Mouse (Mus musculus) cerebellum, adult 2 months (tissue): ENCODE data around the gene Tmem170. TPM values are rescaled to one million over a fixed set of nuclear protein-coding genes. Genes with fewer than 3 reads are reported as not detected.
A peak's percentile ranks its signal among the peaks of the same experiment; 100 is the strongest.

Source experiments
- DNase-seq, 2 experiments: peaks; one replicate each; pipeline ENCODE4 v3.0.0; 2021
- H3K27ac ChIP-seq: fragments of 200-500 bp; 2 replicates; pipeline ENCODE4 v1.5.1; 2012; ENCODE audit warnings: low read length, control low read depth, inconsistent platforms; ENCODE audit not compliant: insufficient read depth
- H3K27me3 ChIP-seq: fragments of 200-500 bp; 2 replicates; pipeline ENCODE4 v1.6.1; 2012; ENCODE audit warnings: inconsistent platforms, mild to moderate bottlenecking, low read length, moderate library complexity; ENCODE audit not compliant: control insufficient read depth, insufficient read depth
- H3K4me1 ChIP-seq: fragments of 200-500 bp; 2 replicates; pipeline ENCODE4 v1.6.1; 2011; ENCODE audit warnings: low read length; ENCODE audit not compliant: control insufficient read depth, insufficient read depth
- H3K4me3 ChIP-seq: fragments of 200-500 bp; replicated peaks from 2 replicates; pipeline ENCODE3; 2011; ENCODE audit warnings: mild to moderate bottlenecking, low read depth, low read length, control low read depth; ENCODE audit not compliant: insufficient read depth
- CTCF ChIP-seq: fragments of 200-500 bp; IDR thresholded peaks from 2 replicates; pipeline ENCODE4 v1.5.1; 2011; ENCODE audit warnings: low read depth, mild to moderate bottlenecking, control low read depth, low read length, moderate library complexity, borderline replicate concordance; ENCODE audit not compliant: insufficient read depth
- POLR2A ChIP-seq: fragments of 200-500 bp; IDR thresholded peaks from 2 replicates; pipeline ENCODE4 v1.6.1; 2011; ENCODE audit warnings: low read length, control low read depth, borderline replicate concordance; ENCODE audit not compliant: insufficient read depth
- WGBS: fragments of 180-500 bp; shearing (Covaris S2); methylation state at CpG from one replicate; pipeline ENCODE4 v1.1.7; 2018; 5-methylcytosine and 5-hydroxymethylcytosine counted together
- polyA plus RNA-seq: library from polyadenylated mRNA; depleted of rRNA; stranded (reverse); fragments of >200 nt; gene quantifications from 2 replicates; pipeline ENCODE4 v1.2.3, GENCODE M21; 2012

Tmem170 gene
- polyA plus RNA-seq, 1 experiment, result 7.2 TPM

DNA sequence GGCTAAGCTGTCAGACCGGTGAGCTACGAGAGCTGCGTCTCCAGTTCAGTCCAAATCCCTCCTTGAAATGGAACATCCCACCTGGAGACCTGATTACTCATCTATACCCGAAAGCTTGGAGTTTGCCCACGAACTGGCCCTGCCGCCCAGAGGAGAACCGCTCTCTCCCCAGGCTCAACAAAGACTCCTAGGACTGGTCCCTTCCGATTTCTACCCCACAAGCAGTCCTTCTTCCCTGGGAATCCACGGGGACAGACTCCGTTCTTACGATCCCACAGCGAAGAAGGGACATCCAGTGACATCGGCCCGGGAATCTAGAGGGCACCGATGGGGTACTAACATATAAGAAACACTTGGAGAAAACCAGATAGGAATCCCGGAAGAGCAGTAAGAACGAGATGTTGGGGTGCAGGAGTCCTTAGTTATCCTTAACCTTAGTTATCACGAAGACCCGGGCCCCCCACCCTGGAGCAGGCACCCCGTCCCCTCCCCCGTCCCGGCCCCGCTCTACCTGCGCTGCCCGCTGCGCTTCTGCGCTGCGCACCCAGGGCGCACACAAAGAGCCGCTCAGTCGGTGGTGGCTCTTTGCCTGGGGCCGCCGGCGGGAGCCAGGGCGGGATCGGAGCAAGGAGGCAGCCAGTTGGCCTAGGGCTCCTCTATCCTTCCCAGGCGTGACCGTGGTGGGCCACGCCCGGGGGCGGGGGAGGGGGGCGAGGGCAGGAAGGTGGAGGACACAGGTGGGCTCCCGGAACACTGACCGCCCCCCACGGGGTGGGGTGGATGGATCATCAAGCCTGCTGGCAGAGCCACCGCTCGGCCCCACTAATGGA is 33.3 kb upstream of the Tmem170 start, which contains the start of gene Chst5:
Chst5 (minus strand) TSS at position 827 of the 830 bp plus-strand sequence.
- WGBS, result 4% methylated on average over 46 of the region's 47 CpGs
- DNase-seq, result peak; percentile 52 to 59

DNA sequence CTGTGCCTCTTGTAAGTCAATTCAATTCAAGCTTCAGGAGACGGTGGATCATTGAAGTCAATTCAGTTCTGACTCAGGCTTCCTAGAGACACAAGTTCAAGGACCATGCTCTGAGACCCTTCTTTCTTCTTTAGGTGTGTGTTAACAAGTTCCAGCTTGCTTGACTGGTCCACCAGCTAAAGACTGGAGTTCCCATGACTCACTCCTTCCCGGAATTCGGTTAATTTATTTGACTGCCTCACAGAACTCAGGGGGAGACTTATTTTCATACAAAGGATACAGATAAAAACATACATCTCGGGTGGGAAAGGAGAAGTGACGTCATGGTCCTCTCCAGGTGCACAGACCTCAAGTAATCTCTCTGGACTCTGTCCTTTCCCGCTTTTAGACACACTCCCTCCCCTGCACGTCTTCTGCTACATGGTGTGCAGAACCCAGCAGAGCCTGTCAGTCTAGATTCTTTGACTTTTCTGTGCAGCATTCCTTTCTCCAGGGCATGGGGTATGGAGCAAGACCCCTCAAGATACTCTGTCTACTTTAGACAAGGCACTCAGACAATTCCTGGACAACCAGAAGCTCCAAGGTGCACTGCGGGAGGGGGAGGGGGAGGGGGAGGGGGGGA is 29.1 kb upstream of the Tmem170 start:
- Histone ChIP-seq H3K27ac (no peak overlapping the region), H3K4me3 (no peak overlapping the region), H3K4me1 (no peaks in the 10 kb centered on the region), H3K27me3 (no peaks in the 10 kb centered on the region)
- DNase-seq, result no peak
- 67% methylated on average over 8 of the region's 8 CpGs for WGBS
- TF ChIP-seq POLR2A (no peak), CTCF (no peak)

More for the DNA sequence above, 33.3 kb upstream of the Tmem170 start, which contains the start of gene Chst5:
- TF ChIP-seq POLR2A, result no peak
- no peak for TF ChIP-seq CTCF
- H3K27me3 ChIP-seq, result no peaks in the 10 kb centered on the region
- peak within 1 kb of the TSS; percentile 82 for H3K4me3 ChIP-seq
- H3K27ac ChIP-seq, result peak within 1 kb of the TSS; percentile 48; the same call in 1 of the 2 replicates
- H3K4me1 ChIP-seq, result no peaks in the 10 kb centered on the region; the same call in 1 of the 2 replicates

DNA sequence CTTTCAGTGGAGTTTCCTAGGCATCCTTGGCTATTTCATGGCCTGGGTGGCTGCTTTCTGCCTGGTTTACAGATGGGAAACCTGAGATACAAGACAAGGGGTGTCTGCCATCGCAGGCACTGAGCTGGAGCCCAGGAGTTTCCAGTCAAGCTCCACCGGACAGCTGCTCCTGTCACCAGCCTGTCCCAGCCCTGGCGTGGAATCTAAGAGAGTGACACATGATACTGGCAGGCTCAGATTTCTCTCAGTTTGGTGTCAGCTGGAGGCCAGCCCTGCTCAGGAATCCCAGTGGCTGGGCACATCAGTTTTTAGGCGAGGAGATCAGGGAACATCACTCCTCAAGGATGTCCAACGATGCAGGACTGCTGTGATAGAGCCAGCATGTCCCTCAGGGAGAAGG is 25.5 kb upstream of the Tmem170 start:
- no peaks in the 10 kb centered on the region for H3K27me3 ChIP-seq
- no peak overlapping the region for H3K4me3 ChIP-seq
- H3K27ac ChIP-seq, result no peak overlapping the region
- WGBS, result 25% methylated on average over 5 of the region's 5 CpGs
- no peak for DNase-seq
- no peaks in the 10 kb centered on the region for H3K4me1 ChIP-seq
- TF ChIP-seq CTCF (no peak), POLR2A (no peak)

DNA sequence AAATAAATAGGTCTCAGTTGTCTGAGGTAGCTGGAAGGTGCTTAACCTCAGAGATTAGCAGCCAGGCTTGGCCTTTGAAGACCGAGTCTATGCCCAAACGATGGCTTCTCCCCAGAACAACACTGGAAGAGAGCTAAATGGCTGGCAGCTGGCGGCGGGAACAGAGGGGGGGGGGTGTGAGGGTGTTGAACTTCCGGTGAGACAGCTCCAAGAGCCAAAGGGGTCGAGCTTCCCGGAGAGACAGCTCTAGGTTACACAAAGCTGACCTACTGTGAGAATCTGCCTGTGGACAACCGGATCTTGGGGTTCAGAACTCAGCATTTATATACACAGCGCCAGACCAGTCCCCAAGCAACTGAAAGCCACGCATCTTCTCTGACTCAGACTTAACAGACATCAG is 22.0 kb upstream of the Tmem170 start:
- TF ChIP-seq CTCF (no peak), POLR2A (no peak)
- H3K27ac ChIP-seq, result no peak overlapping the region
- H3K27me3 ChIP-seq, result no peaks in the 10 kb centered on the region
- DNase-seq, result no peak
- WGBS, result 30% methylated on average over 10 of the region's 10 CpGs
- no peaks in the 10 kb centered on the region for H3K4me1 ChIP-seq
- H3K4me3 ChIP-seq, result no peak overlapping the region

DNA sequence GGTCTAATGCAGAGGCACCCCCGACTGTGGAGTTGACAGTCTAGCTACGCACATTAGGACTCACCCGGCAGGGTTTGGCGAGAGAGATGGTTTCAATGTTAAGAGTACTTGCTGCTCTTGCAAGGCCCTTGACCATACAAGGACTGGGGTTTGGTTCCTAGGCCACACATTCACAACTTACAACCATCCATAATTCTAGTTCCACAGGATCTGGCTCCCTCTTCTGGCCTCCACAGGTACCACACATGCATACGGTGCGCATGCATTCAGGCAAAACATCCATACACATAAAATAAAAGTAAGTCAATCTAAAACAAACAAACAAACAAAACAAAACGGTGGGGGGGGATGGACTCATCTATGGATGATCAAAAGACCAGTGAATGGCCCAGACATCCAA is 18.4 kb upstream of the Tmem170 start:
- TF ChIP-seq CTCF (peak; percentile 29; the same call in 1 of the 2 replicates), POLR2A (no peak)
- no peak for DNase-seq
- H3K27me3 ChIP-seq, result no peaks in the 10 kb centered on the region
- H3K4me1 ChIP-seq, result peaks cover 6% of the 10 kb centered on the region; the same call in 1 of the 2 replicates
- H3K4me3 ChIP-seq, result no peak overlapping the region
- H3K27ac ChIP-seq, result no peak overlapping the region
- 89% methylated on average over 7 of the region's 7 CpGs for WGBS

DNA sequence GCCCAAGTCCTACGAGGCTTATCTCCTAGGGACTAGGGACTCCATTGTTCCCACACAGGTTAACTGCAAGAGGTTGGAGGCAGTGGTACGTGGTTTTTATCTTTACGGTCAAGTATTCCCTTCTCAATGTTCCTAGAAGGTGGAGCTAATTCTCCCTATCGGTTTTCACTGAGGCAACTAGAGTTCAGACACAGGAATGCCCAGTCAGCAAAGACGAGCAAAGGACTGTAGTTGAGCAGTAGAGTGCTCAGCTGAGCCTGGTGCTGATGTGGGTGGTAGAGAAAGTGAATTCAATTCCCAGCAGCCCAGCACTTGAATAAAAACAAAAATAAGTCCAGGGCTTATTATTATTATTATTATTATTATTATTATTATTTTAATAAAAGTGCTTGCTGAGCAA is 16.1 kb upstream of the Tmem170 start:
- no peak for DNase-seq
- TF ChIP-seq POLR2A (no peak), CTCF (no peak)

DNA sequence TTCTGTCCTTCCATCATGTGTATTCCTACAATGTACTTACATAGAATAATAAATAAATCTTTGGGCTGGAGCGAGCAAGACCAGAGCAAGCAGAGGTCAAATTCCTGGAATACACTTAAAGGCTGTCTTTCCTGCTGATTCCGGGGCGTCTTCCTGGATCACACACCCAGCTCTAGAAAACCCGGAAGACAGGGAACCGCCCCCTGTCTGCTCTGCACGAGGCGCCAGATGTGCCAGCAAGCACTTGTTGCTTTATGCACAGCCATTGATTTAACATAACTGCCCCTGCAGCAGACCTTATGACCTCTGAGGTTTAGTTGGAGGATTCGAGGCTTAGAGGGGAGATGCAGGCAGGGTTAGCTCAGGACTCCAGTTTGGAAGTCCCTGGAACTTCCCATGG is 15.4 kb upstream of the Tmem170 start:
- H3K4me3 ChIP-seq, result no peak overlapping the region
- H3K27ac ChIP-seq, result no peak overlapping the region
- no peaks in the 10 kb centered on the region for H3K27me3 ChIP-seq
- H3K4me1 ChIP-seq, result peaks cover 9% of the 10 kb centered on the region
- WGBS, result 66% methylated on average over 8 of the region's 8 CpGs
- no peak for DNase-seq
- no peak for TF ChIP-seq POLR2A
- TF ChIP-seq CTCF, result no peak

More for the DNA sequence above, 16.1 kb upstream of the Tmem170 start:
- no peaks in the 10 kb centered on the region for H3K27me3 ChIP-seq
- H3K4me1 ChIP-seq, result peaks cover 9% of the 10 kb centered on the region
- WGBS, result 83% methylated on average over 5 of the region's 5 CpGs
- no peak overlapping the region for H3K4me3 ChIP-seq
- no peak overlapping the region for H3K27ac ChIP-seq
